Mouse (Mus musculus): ENCODE data around the gene Olfr262. TPM values are rescaled to one million over a fixed set of nuclear protein-coding genes. Genes with fewer than 3 reads are reported as not detected.
"Not testable (repeated sequence)": the region's sequence is repeated elsewhere in the genome, so short reads cannot be mapped to it uniquely, and the experiment has no call there.

The Olfr262 gene
- not detected in 2 replicates for polyA plus RNA-seq (2016; fragmentation: Nextera tagmentation; extraction: Ambion mirVana)

DNA sequence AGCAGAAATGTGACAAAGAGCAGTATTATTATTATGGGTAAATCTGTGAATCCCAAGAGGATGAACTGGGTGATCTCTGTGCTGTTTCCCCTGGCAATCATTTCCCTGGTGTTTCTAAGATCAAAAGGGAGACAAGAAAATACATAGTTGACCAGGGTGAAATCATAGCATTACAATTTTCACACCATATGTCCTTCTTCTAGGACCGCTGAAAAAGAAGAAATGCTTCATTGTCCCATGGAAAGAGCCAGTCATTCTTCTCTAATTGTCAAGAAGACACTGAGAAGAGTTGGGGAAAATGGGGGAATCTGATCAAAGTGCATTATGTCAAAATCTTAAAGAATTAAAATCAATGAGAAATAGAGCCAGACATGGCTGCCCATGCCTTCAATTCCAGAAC lies at the start of gene Olfr262:
Gene Olfr262, minus strand, starts transcription at position 101 of the 400 bp plus-strand sequence.
- H3K27ac ChIP-seq, result no peak within 1 kb of the TSS
- WGBS, result 82% methylated on average over 1 of the region's 1 CpGs
- no peaks in the 10 kb centered on the region for H3K9me3 ChIP-seq (replicated peaks)
- H3K4me2 ChIP-seq (replicated peaks), result no peak within 1 kb of the TSS
- no peaks in the 10 kb centered on the region for H3K36me3 ChIP-seq
- no peak within 1 kb of the TSS for H3K9ac ChIP-seq
- H3K4me1 ChIP-seq, result no peaks in the 10 kb centered on the region
- no peaks in the 10 kb centered on the region for H3K27me3 ChIP-seq
- no peak within 1 kb of the TSS for H3K4me3 ChIP-seq
- ATAC-seq (ENCODE audit: low FRiP score), result no peak

DNA sequence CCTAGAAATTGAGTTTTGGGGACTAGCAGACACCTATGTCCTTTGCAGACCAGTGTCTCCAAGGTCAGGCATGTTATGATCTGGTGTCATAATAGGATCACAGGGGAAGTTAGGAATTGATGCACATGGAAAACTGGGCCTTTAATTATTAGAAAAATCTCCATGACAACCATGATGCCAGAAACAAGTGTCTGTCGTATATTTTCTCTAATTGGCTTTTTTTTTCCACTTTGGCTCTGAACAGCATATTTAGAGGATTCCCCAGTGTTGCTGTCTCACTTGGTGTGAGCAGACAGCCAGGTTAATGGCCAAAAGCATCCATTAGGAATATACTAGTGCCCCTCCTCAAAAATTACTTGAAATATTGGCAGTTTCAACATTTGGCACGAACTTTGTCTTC lies 38.1 kb upstream of the Olfr262 start, which contains the start of gene Olfr1434:
Gene Olfr1434, plus strand, starts transcription at position 301 of the 400 bp plus-strand sequence.
- Histone ChIP-seq H3K4me2 (replicated peaks) (no peak within 1 kb of the TSS), H3K9me3 (replicated peaks) (no peaks in the 10 kb centered on the region), H3K27me3 (no peaks in the 10 kb centered on the region), H3K4me1 (no peaks in the 10 kb centered on the region), H3K36me3 (no peaks in the 10 kb centered on the region), H3K9ac (no peak within 1 kb of the TSS), H3K4me3 (no peak within 1 kb of the TSS), H3K27ac (no peak within 1 kb of the TSS)
- ATAC-seq (ENCODE audit: low FRiP score), result no peak
- 72% methylated on average over 2 of the region's 2 CpGs for WGBS

DNA sequence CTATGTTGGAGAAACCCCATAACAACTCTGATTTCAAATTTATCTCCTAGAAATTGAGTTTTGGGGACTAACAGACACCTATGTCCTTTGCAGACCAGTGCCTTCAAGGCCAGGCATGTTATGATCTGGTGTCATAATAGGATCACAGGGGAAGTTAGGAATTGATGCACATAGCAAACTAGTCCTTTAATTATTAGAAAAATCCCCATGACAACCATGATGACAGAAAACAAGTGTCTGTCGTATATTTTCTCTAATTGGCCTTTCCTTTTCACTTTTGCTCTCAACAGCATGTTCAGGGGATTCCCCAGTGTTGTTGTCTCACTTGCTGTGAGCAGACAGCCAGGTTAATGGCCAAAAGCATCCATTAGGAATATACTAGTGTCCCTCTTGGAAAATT lies 19.3 kb upstream of the Olfr262 start, which contains the start of gene Olfr235:
Gene Olfr235, plus strand, starts transcription at position 301 of the 400 bp plus-strand sequence.
- Histone ChIP-seq H3K9me3 (replicated peaks) (no peaks in the 10 kb centered on the region), H3K4me2 (replicated peaks) (no peak within 1 kb of the TSS), H3K9ac (no peak within 1 kb of the TSS), H3K4me3 (no peak within 1 kb of the TSS), H3K27ac (no peak within 1 kb of the TSS), H3K36me3 (no peaks in the 10 kb centered on the region), H3K27me3 (no peaks in the 10 kb centered on the region), H3K4me1 (no peaks in the 10 kb centered on the region)
- ATAC-seq (ENCODE audit: low FRiP score), result no peak
- WGBS, result 69% methylated on average over 1 of the region's 1 CpGs

DNA sequence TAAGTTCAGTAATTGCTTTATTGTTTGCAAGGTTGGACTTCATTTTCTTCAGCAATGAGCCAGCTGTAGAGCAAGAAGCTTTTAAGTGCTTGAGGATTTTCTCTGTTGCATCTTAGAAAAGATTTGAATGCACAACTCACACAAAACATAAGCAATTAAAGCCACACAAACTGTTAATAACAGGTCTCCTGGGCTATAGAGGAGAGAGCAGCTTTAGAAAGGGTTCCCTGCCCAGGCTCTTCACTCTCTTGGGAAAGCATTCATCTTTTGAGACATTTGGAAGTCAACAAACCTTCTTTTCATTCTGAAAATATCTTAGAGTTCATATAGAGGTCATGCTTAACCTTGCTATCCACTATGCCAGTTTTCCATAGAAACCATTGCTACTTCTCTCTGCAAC lies 9.0 kb downstream of the Olfr262 start, which contains the start of gene Olfr1432:
Gene Olfr1432, minus strand, starts transcription at position 101 of the 400 bp plus-strand sequence.
- H3K4me3 ChIP-seq; H3K9ac ChIP-seq; H3K4me1 ChIP-seq; H3K36me3 ChIP-seq; H3K9me3 ChIP-seq (replicated peaks); H3K27me3 ChIP-seq; ATAC-seq (ENCODE audit: low FRiP score); H3K4me2 ChIP-seq (replicated peaks); H3K27ac ChIP-seq: not testable (repeated sequence)

DNA sequence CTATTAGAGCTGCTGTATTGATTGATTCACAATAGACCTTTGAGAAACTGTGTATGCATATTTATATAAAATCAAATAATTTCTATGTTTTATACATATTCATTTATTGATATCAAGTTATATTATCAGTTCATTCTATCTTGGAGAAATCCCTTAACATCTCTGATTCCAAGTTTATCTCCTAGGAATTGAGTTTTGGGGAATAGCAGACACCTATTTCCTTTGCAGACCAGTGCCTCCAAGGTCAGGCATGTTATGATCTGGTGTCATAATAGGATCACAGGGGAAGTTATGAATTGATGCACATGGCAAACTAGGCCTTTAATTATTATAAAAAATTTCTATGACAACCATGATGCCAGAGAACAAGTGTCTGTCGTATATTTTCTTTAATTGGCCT lies 41.1 kb downstream of the Olfr262 start, which contains the start of gene Olfr1431:
Gene Olfr1431, plus strand, starts transcription at position 301 of the 400 bp plus-strand sequence.
- no peak within 1 kb of the TSS for H3K4me3 ChIP-seq
- no peak within 1 kb of the TSS for H3K9ac ChIP-seq
- H3K27ac ChIP-seq, result no peak within 1 kb of the TSS
- 75% methylated on average over 1 of the region's 1 CpGs for WGBS
- no peaks in the 10 kb centered on the region for H3K36me3 ChIP-seq
- H3K27me3 ChIP-seq, result no peaks in the 10 kb centered on the region
- H3K4me2 ChIP-seq (replicated peaks), result no peak within 1 kb of the TSS
- H3K4me1 ChIP-seq, result no peaks in the 10 kb centered on the region
- no peak for ATAC-seq (ENCODE audit: low FRiP score)
- H3K9me3 ChIP-seq (replicated peaks), result no peaks in the 10 kb centered on the region

DNA sequence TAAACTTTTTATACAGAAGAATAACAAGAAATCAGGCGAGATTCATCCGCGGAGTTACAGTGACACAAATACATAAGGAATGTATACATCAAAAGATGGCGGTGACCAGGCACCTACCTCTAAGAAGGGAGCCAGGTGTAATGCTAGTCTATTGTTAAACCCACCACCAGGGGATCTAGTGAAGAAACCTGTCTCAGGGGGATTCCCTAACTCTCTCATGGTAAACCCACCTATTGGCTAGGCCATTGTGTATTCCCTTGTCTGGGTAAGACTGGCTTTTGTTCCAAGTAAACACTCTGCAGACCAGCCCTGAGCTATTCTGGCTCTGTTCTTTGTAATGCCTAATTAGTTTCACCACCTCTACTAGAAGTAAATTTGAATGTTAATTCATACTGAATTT lies 42.4 kb downstream of the Olfr262 start:
- not testable (repeated sequence) for H3K9me3 ChIP-seq (replicated peaks); H3K36me3 ChIP-seq; ATAC-seq (ENCODE audit: low FRiP score); H3K4me2 ChIP-seq (replicated peaks); H3K9ac ChIP-seq; H3K27ac ChIP-seq; H3K4me1 ChIP-seq; H3K27me3 ChIP-seq; H3K4me3 ChIP-seq
- WGBS, result 78% methylated on average over 4 of the region's 4 CpGs

Other genes with a start within 250 kb of the Olfr262 start
- gene Olfr1423, start 200.3 kb downstream of the Olfr262 start, polyA plus RNA-seq (2016; fragmentation: Nextera tagmentation; extraction: Ambion mirVana), result 0.04 TPM in 1 of 2 replicates, not detected in the other
- not detected in 2 replicates for gene Olfr1424, start 179.0 kb downstream of the Olfr262 start, polyA plus RNA-seq (2016; fragmentation: Nextera tagmentation; extraction: Ambion mirVana)
- gene Olfr1425, start 163.9 kb downstream of the Olfr262 start, polyA plus RNA-seq (2016; fragmentation: Nextera tagmentation; extraction: Ambion mirVana), result not detected in 2 replicates
- not detected in 2 replicates for gene Olfr1426, start 149.6 kb downstream of the Olfr262 start, polyA plus RNA-seq (2016; fragmentation: Nextera tagmentation; extraction: Ambion mirVana)
- gene Olfr1427, start 138.3 kb downstream of the Olfr262 start, polyA plus RNA-seq (2016; fragmentation: Nextera tagmentation; extraction: Ambion mirVana), result not detected in 2 replicates
- gene Olfr1428, start 125.8 kb downstream of the Olfr262 start, polyA plus RNA-seq (2016; fragmentation: Nextera tagmentation; extraction: Ambion mirVana), result not detected in 2 replicates
- not detected in 2 replicates for gene Olfr76, start 118.5 kb downstream of the Olfr262 start, polyA plus RNA-seq (2016; fragmentation: Nextera tagmentation; extraction: Ambion mirVana)
- gene Olfr1555-ps1, start 71.5 kb downstream of the Olfr262 start, polyA plus RNA-seq (2016; fragmentation: Nextera tagmentation; extraction: Ambion mirVana), result not detected in 2 replicates
- gene Olfr1431, start 41.0 kb downstream of the Olfr262 start, polyA plus RNA-seq (2016; fragmentation: Nextera tagmentation; extraction: Ambion mirVana), result not detected in 2 replicates
- not detected in 2 replicates for gene Olfr1432, start 9.1 kb downstream of the Olfr262 start, polyA plus RNA-seq (2016; fragmentation: Nextera tagmentation; extraction: Ambion mirVana)
- not detected in 2 replicates for gene Olfr235, start 19.4 kb upstream of the Olfr262 start, polyA plus RNA-seq (2016; fragmentation: Nextera tagmentation; extraction: Ambion mirVana)
- gene Olfr1434, start 38.2 kb upstream of the Olfr262 start, polyA plus RNA-seq (2016; fragmentation: Nextera tagmentation; extraction: Ambion mirVana), result not detected in 2 replicates
- not detected in 2 replicates for gene Olfr1436, start 57.5 kb upstream of the Olfr262 start, polyA plus RNA-seq (2016; fragmentation: Nextera tagmentation; extraction: Ambion mirVana)
- not detected in 2 replicates for gene Olfr1437, start 83.4 kb upstream of the Olfr262 start, polyA plus RNA-seq (2016; fragmentation: Nextera tagmentation; extraction: Ambion mirVana)
- gene Olfr1438-ps1, start 94.3 kb upstream of the Olfr262 start, polyA plus RNA-seq (2016; fragmentation: Nextera tagmentation; extraction: Ambion mirVana), result not detected in 2 replicates
- not detected in 2 replicates for gene Olfr1440, start 145.6 kb upstream of the Olfr262 start, polyA plus RNA-seq (2016; fragmentation: Nextera tagmentation; extraction: Ambion mirVana)
- not detected in 2 replicates for gene Olfr1441, start 175.8 kb upstream of the Olfr262 start, polyA plus RNA-seq (2016; fragmentation: Nextera tagmentation; extraction: Ambion mirVana)
- gene Pfpl, start 186.2 kb upstream of the Olfr262 start, polyA plus RNA-seq (2016; fragmentation: Nextera tagmentation; extraction: Ambion mirVana), result not detected in 2 replicates
- gene Mpeg1, start 219.1 kb upstream of the Olfr262 start, polyA plus RNA-seq (2016; fragmentation: Nextera tagmentation; extraction: Ambion mirVana), result 0.70 and 0.75 TPM in 2 replicates